Mouse (Mus musculus) cortical plate, adult 2 months (tissue): ENCODE measurements at regions not wholly inside any gene's neighbourhood (a gene's known extent, or its start where the extent isn't known, plus 50 kb on each side); places are given as distances from the start of the nearest gene placed in this dataset.

Source experiments
- CTCF ChIP-seq: fragments of 200-500 bp; IDR thresholded peaks from 2 replicates; pipeline ENCODE4 v1.5.1; 2011; ENCODE audit warnings: mild to moderate bottlenecking, control low read depth, low read length; ENCODE audit not compliant: insufficient read depth; ENCODE audit errors: extremely low read depth
- POLR2A ChIP-seq: fragments of 200-500 bp; IDR thresholded peaks from 2 replicates; pipeline ENCODE4 v1.6.1; 2011; ENCODE audit warnings: mild to moderate bottlenecking, low read length, control low read depth; ENCODE audit not compliant: insufficient read depth; ENCODE audit errors: extremely low read depth

- no peak for TF ChIP-seq POLR2A
- no peak for TF ChIP-seq CTCF
Observed at GRCm38 (mm10) chr1:136714987-136715386, 90.3 kb downstream of the Zfp281 start.
